Mouse (Mus musculus) cerebellum, adult 8-10 months (tissue): ENCODE data around the gene Gipc2.

ENCODE experiments used
- DNase-seq: peaks from one replicate; pipeline ENCODE4 v3.0.0; 2022

Gipc2 gene

GRCm38 (mm10) chr3:152113496-152113895 is 52.5 kb downstream of the Gipc2 start:
- DNase-seq = no peak

GRCm38 (mm10) chr3:152112664-152113063 is 53.4 kb downstream of the Gipc2 start:
- no peak for DNase-seq

- DNase-seq = no peak
These were observed 54.5 kb downstream of the Gipc2 start for GRCm38 (mm10) chr3:152111482-152111881.

- DNase-seq = peak; percentile 71
These were observed 54.9 kb downstream of the Gipc2 start for GRCm38 (mm10) chr3:152111081-152111480.

- no peak for DNase-seq
These were observed 56.8 kb downstream of the Gipc2 start for GRCm38 (mm10) chr3:152109260-152109587.

- DNase-seq = no peak
These were observed 57.3 kb downstream of the Gipc2 start for GRCm38 (mm10) chr3:152108560-152109259.

- no peak for DNase-seq
These were observed 58.0 kb downstream of the Gipc2 start for GRCm38 (mm10) chr3:152108003-152108395.

- DNase-seq = peak; percentile 24
These were observed 58.7 kb downstream of the Gipc2 start for GRCm38 (mm10) chr3:152107149-152108002.

- DNase-seq = peak; percentile 15
These were observed 59.5 kb downstream of the Gipc2 start for GRCm38 (mm10) chr3:152106225-152107148.

GRCm38 (mm10) chr3:152105341-152105740 is 60.7 kb downstream of the Gipc2 start:
- peak; percentile 50 for DNase-seq

GRCm38 (mm10) chr3:152103381-152103780 is 62.6 kb downstream of the Gipc2 start:
- no peak for DNase-seq

GRCm38 (mm10) chr3:152101459-152101858 is 64.6 kb downstream of the Gipc2 start:
- DNase-seq = no peak

GRCm38 (mm10) chr3:152100119-152100818 is 65.8 kb downstream of the Gipc2 start:
- no peak for DNase-seq

- no peak for DNase-seq
These were observed 71.0 kb downstream of the Gipc2 start for GRCm38 (mm10) chr3:152095030-152095429.

- DNase-seq = no peak
These were observed 73.5 kb downstream of the Gipc2 start for GRCm38 (mm10) chr3:152092385-152093057.

- DNase-seq = no peak
These were observed 76.9 kb downstream of the Gipc2 start for GRCm38 (mm10) chr3:152089178-152089577.

GRCm38 (mm10) chr3:152081381-152081780 is 84.6 kb downstream of the Gipc2 start:
- no peak for DNase-seq

- no peak for DNase-seq
These were observed 89.9 kb downstream of the Gipc2 start for GRCm38 (mm10) chr3:152076088-152076487.

GRCm38 (mm10) chr3:152069001-152069400 is 97.0 kb downstream of the Gipc2 start:
- DNase-seq = no peak

- no peak for DNase-seq
These were observed 97.7 kb downstream of the Gipc2 start for GRCm38 (mm10) chr3:152068311-152068710.

- DNase-seq = no peak
These were observed 99.3 kb downstream of the Gipc2 start for GRCm38 (mm10) chr3:152066696-152067095.

GRCm38 (mm10) chr3:152065806-152066205 is 100.2 kb downstream of the Gipc2 start:
- DNase-seq = no peak
